8 mouse cellular contexts compared by ENCODE assay signal in genomic region chr17:46247512-46248188, GRCm38 (mm10). TPM values are rescaled to one million over a fixed set of nuclear protein-coding genes. Genes with fewer than 3 reads are reported as not detected.
DNase-seq lines count a peak whose midpoint lies in the region; ATAC-seq and TF ChIP-seq lines count a peak whose summit lies in the region.

Gene Polr1c, minus strand, starts transcription at chr17:46248054.
Gene Yipf3, plus strand, starts transcription at chr17:46248080.

- H3K4me1 ChIP-seq in bone marrow macrophage, adult 2 months (ENCODE audit: control insufficient read depth, insufficient read depth, low read length), result peaks cover 9% of the 10 kb centered on the region
- H3K4me1 ChIP-seq in embryonic fibroblast, embryonic 13.5 days (ENCODE audit: control insufficient read depth, insufficient read depth, low read length), result 0 out of 2 replicates have a peak, but pooled peaks cover 2% of the 10 kb centered on the region
- H3K4me1 ChIP-seq in heart, embryonic 10.5 days, result peaks cover 19% of the 10 kb centered on the region
- peaks cover 25% of the 10 kb centered on the region for H3K4me1 ChIP-seq in kidney, embryonic 15.5 days

- peak within 1 kb of the TSS; percentile 89 for H3K4me2 ChIP-seq in kidney, embryonic 15.5 days

- H3K27me3 ChIP-seq in heart, embryonic 10.5 days (ENCODE audit: insufficient read depth, poor library complexity, severe bottlenecking), result peaks cover 10% of the 10 kb centered on the region; the same call in 1 of the 2 replicates
- H3K27me3 ChIP-seq in kidney, embryonic 15.5 days, result no peaks in the 10 kb centered on the region

- peak; percentile 90 for ATAC-seq in kidney, embryonic 15.5 days (replicated peaks; ENCODE audit: low FRiP score)
- ATAC-seq in monocyte, adult 5-6 weeks (replicated peaks; ENCODE audit: insufficient number of reproducible peaks, low FRiP score, low TSS enrichment, poor library complexity, severe bottlenecking), result peak; percentile 91

- peak within 1 kb of the TSS; percentile 40 for H3K27ac ChIP-seq in bone marrow macrophage, adult 2 months (ENCODE audit: insufficient read depth, low read depth, low read length)
- H3K27ac ChIP-seq in embryonic fibroblast, embryonic 13.5 days (ENCODE audit: insufficient read depth, low read length), result 0 out of 2 replicates have a peak within 1 kb of the TSS, but pooled peaks have one; percentile 35
- peak within 1 kb of the TSS; percentile 90 for H3K27ac ChIP-seq in heart, embryonic 10.5 days
- peak within 1 kb of the TSS; percentile 73 for H3K27ac ChIP-seq in kidney, embryonic 15.5 days

- peak; percentile 94 for DNase-seq in A20 (ENCODE audit: low read depth, low spot score)
- peak; percentile 97 for DNase-seq in heart, embryonic 10.5 days (ENCODE audit: low spot score)
- DNase-seq in liver, result peak; percentile 94
- DNase-seq in spleen, postnatal 4 days (ENCODE audit: low spot score in 2 of 2), result peak; percentile 93 to 96

- WGBS in heart, embryonic 10.5 days, result under 1% methylated on average over 53 of the region's 53 CpGs
- under 1% methylated on average over 53 of the region's 53 CpGs for WGBS in kidney, embryonic 15.5 days

- TF ChIP-seq POLR2A in bone marrow macrophage, adult 2 months (IDR thresholded peaks at IDR 0.05; ENCODE audit: borderline replicate concordance, low read depth, low read length), result no peak; the same call in 1 of the 2 replicates
- peak; percentile 94 for TF ChIP-seq POLR2A in embryonic fibroblast, embryonic 13.5 days (IDR thresholded peaks at IDR 0.05; ENCODE audit: low read depth, low read length)

- H3K4me3 ChIP-seq in bone marrow macrophage, adult 2 months (ENCODE audit: insufficient read depth, low read length), result peak within 1 kb of the TSS; percentile 73
- peak within 1 kb of the TSS; percentile 98 for H3K4me3 ChIP-seq in embryonic fibroblast, embryonic 13.5 days (ENCODE audit: insufficient read depth, low read length)
- H3K4me3 ChIP-seq in heart, embryonic 10.5 days, result peak within 1 kb of the TSS; percentile 88
- peak within 1 kb of the TSS; percentile 67 for H3K4me3 ChIP-seq in kidney, embryonic 15.5 days (replicated peaks)

- peak within 1 kb of the TSS; percentile 93 for H3K9ac ChIP-seq in kidney, embryonic 15.5 days

- peaks cover 75% of the 10 kb centered on the region for H3K36me3 ChIP-seq in heart, embryonic 10.5 days
- H3K36me3 ChIP-seq in kidney, embryonic 15.5 days, result peaks cover 72% of the 10 kb centered on the region

- TF ChIP-seq CTCF in bone marrow macrophage, adult 2 months (IDR thresholded peaks at IDR 0.05; ENCODE audit: low read depth, low read length), result no peak
- TF ChIP-seq CTCF in embryonic fibroblast, embryonic 13.5 days (IDR thresholded peaks at IDR 0.05; ENCODE audit: borderline replicate concordance, insufficient read depth, low read length), result no peak

- no peaks in the 10 kb centered on the region for H3K9me3 ChIP-seq in heart, embryonic 10.5 days
- H3K9me3 ChIP-seq in kidney, embryonic 15.5 days (replicated peaks), result no peaks in the 10 kb centered on the region

RNA-seq across cellular contexts. Expression of gene Polr1c, which starts in this region (rescaled TPM):
- polyA plus RNA-seq in bone marrow macrophage, adult 2 months (2012; ENCODE audit: insufficient read depth, insufficient read length, missing spikeins), result 29.9 and 30.7 TPM in 2 replicates
- 61.1 and 63.6 TPM in 2 replicates for polyA plus RNA-seq in embryonic fibroblast, embryonic 13.5 days (2011; ENCODE audit: insufficient read length, low read depth, missing spikeins)
- polyA plus RNA-seq in heart, embryonic 10.5 days (2016; fragmentation: Nextera tagmentation; extraction: Ambion mirVana), result 53.8 and 81.2 TPM in 2 replicates
- 104 TPM in 2 replicates for polyA plus RNA-seq in kidney, embryonic 15.5 days (2015; fragmentation: Nextera tagmentation; extraction: Ambion mirVana)
- 37.2 to 47.6 TPM (median 42.7 TPM) in 3 replicates for total RNA-seq in monocyte, adult 5-6 weeks (2017)

RNA-seq across cellular contexts. Expression of gene Yipf3, which starts in this region (rescaled TPM):
- 121 and 143 TPM in 2 replicates for polyA plus RNA-seq in bone marrow macrophage, adult 2 months (2012; ENCODE audit: insufficient read depth, insufficient read length, missing spikeins)
- 114 and 133 TPM in 2 replicates for polyA plus RNA-seq in embryonic fibroblast, embryonic 13.5 days (2011; ENCODE audit: insufficient read length, low read depth, missing spikeins)
- polyA plus RNA-seq in heart, embryonic 10.5 days (2016; fragmentation: Nextera tagmentation; extraction: Ambion mirVana), result 77.0 and 83.9 TPM in 2 replicates
- 103 and 113 TPM in 2 replicates for polyA plus RNA-seq in kidney, embryonic 15.5 days (2015; fragmentation: Nextera tagmentation; extraction: Ambion mirVana)
- total RNA-seq in monocyte, adult 5-6 weeks (2017), result 57.8 to 85.4 TPM (median 76.1 TPM) in 3 replicates

Comparison
In these comparisons a context has a peak if more than half of its experiments do, and no peak if none do; other contexts are left out.
1. Peak in every context shown above with its lines: DNase-seq, ATAC-seq, H3K4me3 ChIP-seq and H3K27ac ChIP-seq.
2. H3K27ac ChIP-seq: peak in every context shown above with its lines; median percentile 90 in heart, embryonic 10.5 days; 73 in kidney, embryonic 15.5 days; 40 in bone marrow macrophage, adult 2 months; 35 in embryonic fibroblast, embryonic 13.5 days.